8 mouse cellular contexts compared by ENCODE assay signal in genomic region chr16:92695200-92695921, GRCm38 (mm10).
A peak's percentile ranks its signal among the peaks of the same experiment; 100 is the strongest.
DNase-seq lines count a peak whose midpoint lies in the region; ATAC-seq and TF ChIP-seq lines count a peak whose summit lies in the region.

No protein-coding gene starts in this region.

- H3K36me3 ChIP-seq in hindbrain, embryonic 10.5 days: no peaks in the 10 kb centered on the region
- H3K36me3 ChIP-seq in liver, embryonic 13.5 days: no peaks in the 10 kb centered on the region

- peaks cover 50% of the 10 kb centered on the region for H3K4me1 ChIP-seq in hindbrain, embryonic 10.5 days (replicated peaks)
- peaks cover 84% of the 10 kb centered on the region for H3K4me1 ChIP-seq in liver, embryonic 13.5 days (replicated peaks)
- peaks cover 22% of the 10 kb centered on the region for H3K4me1 ChIP-seq in olfactory bulb, adult 2 months (ENCODE audit: control insufficient read depth, insufficient read depth, low read length)

- H3K27ac ChIP-seq in hindbrain, embryonic 10.5 days: peak overlapping the region; percentile 66
- peak overlapping the region; percentile 30 for H3K27ac ChIP-seq in liver, embryonic 13.5 days
- H3K27ac ChIP-seq in olfactory bulb, adult 2 months (ENCODE audit: insufficient read depth, low read depth, low read length): no peak overlapping the region

- no peak for TF ChIP-seq POLR2A in olfactory bulb, adult 2 months (IDR thresholded peaks at IDR 0.05; ENCODE audit: insufficient read depth, low read depth, low read length)

- H3K9ac ChIP-seq in liver, embryonic 13.5 days: peak overlapping the region; percentile 90

- WGBS in hindbrain, embryonic 10.5 days: under 1% methylated on average over 43 of the region's 43 CpGs
- under 1% methylated on average over 43 of the region's 43 CpGs for WGBS in liver, embryonic 13.5 days (ENCODE audit: insufficient replicate concordance)
- WGBS in olfactory bulb, adult 2 months: 1% methylated on average over 43 of the region's 43 CpGs

- peak; percentile 44 to 77 for DNase-seq in adrenal gland, adult (ENCODE audit: inconsistent age in 2 of 2, low spot score in 1 of 2)
- no peak for DNase-seq in adrenal gland, adult 8-10 months
- DNase-seq in urinary bladder, postnatal 14 days (ENCODE audit: low spot score): peak; percentile 18
- DNase-seq in urinary bladder, postnatal 36 days (ENCODE audit: low spot score in 2 of 2): no peak
- peak; percentile 66 for DNase-seq in hindbrain, embryonic 10.5 days (ENCODE audit: low spot score)
- peak; percentile 46 for DNase-seq in liver, embryonic 13.5 days
- DNase-seq in right cerebral cortex, postnatal 14 days: no peak

- peak overlapping the region; percentile 100 for H3K4me2 ChIP-seq in liver, embryonic 13.5 days

- H3K4me3 ChIP-seq in hindbrain, embryonic 10.5 days: peak overlapping the region; percentile 46
- H3K4me3 ChIP-seq in liver, embryonic 13.5 days (replicated peaks): peak overlapping the region; percentile 80
- peak overlapping the region; percentile 26 for H3K4me3 ChIP-seq in olfactory bulb, adult 2 months (ENCODE audit: insufficient read depth, low read depth, low read length)

- H3K27me3 ChIP-seq in hindbrain, embryonic 10.5 days (ENCODE audit: insufficient read depth, poor library complexity, severe bottlenecking): peaks cover 100% of the 10 kb centered on the region
- H3K27me3 ChIP-seq in liver, embryonic 13.5 days: peaks cover 42% of the 10 kb centered on the region

- no peak for ATAC-seq in liver, embryonic 13.5 days (ENCODE audit: low read depth)

- H3K9me3 ChIP-seq in hindbrain, embryonic 10.5 days: no peaks in the 10 kb centered on the region
- no peaks in the 10 kb centered on the region for H3K9me3 ChIP-seq in liver, embryonic 13.5 days (replicated peaks)

- no peak for TF ChIP-seq CTCF in olfactory bulb, adult 2 months (IDR thresholded peaks at IDR 0.05; ENCODE audit: insufficient read depth, low read depth, low read length)

Comparison
In these comparisons a context has a peak if more than half of its experiments do, and no peak if none do; other contexts are left out.
1. DNase-seq: peak in adrenal gland, adult (2 of 2), urinary bladder, postnatal 14 days (single experiment), hindbrain, embryonic 10.5 days (single experiment) and liver, embryonic 13.5 days (single experiment); none in adrenal gland, adult 8-10 months (single experiment), urinary bladder, postnatal 36 days (0 of 2) and right cerebral cortex, postnatal 14 days (single experiment).
2. H3K4me3 ChIP-seq: peak in every context shown above with its lines; median percentile 80 in liver, embryonic 13.5 days; 46 in hindbrain, embryonic 10.5 days; 26 in olfactory bulb, adult 2 months.